ENCODE assay signal across 8 mouse cellular contexts in the genomic region with DNA sequence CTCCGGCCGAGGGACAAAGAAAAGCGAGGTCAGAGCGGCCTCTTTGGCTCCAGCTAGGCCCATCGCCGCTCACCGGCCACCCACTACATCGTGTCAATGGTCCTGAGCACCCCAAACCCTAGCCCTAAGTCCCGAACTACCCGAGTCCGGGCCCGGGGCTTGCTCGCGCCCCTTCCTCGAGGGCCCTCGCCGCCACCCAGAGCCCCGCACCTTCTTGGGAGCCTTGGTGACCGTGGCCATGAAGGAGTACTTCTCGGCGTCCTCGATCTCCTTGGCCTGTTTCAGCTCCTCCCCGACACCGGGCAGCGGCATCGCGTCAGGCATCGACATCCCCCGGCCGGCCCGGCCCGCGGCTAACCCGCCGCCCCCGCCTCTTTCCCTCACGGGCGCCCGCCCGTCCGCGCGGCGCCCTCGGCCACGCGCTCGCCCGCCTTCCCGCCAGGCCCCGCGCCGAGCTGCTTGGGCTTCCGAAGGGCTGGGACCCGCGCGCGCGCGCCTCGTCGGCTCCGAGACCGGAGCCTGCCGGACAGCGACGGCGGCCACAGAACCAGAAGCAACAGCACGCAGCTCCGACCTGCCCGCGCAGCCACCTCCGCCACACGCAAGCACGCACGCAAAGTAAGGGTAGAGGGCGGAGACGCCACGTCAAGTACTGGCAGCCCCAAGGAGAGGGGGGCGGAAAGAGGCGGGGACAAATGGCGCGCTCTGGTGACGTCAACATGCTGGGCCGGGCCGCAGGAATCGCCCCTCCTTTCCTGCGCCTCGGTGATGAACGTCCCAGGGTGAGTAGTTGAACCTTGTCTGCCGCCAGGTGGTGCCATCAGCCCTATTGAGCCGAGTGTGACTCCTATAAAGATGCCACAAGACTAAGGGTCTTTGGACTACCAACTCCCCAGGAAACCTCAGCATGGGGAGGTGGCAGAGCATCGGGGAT. TPM values are rescaled to one million over a fixed set of nuclear protein-coding genes. Genes with fewer than 3 reads are reported as not detected.
A peak's percentile ranks its signal among the peaks of the same experiment; 100 is the strongest.
DNase-seq lines count a peak whose midpoint lies in the region; ATAC-seq and TF ChIP-seq lines count a peak whose summit lies in the region.

Gene Ahcyl1, minus strand, starts transcription at position 613 of the 934 bp plus-strand sequence.

- peak; percentile 94 for ATAC-seq in cerebellum, adult (ENCODE audit: insufficient number of reproducible peaks, low FRiP score, low TSS enrichment)
- peak; percentile 98 for ATAC-seq in forebrain, embryonic 13.5 days
- peak; percentile 94 for ATAC-seq in liver, postnatal 0 days
- ATAC-seq in neural tube, embryonic 14.5 days (ENCODE audit: low read depth), result peak; percentile 98

- no peaks in the 10 kb centered on the region for H3K9me3 ChIP-seq in ES-Bruce4 (replicated peaks; ENCODE audit: control insufficient read depth, insufficient read depth, low read length, poor library complexity, severe bottlenecking)
- no peaks in the 10 kb centered on the region for H3K9me3 ChIP-seq in forebrain, embryonic 13.5 days (replicated peaks)
- no peaks in the 10 kb centered on the region for H3K9me3 ChIP-seq in liver, postnatal 0 days (ENCODE audit: low read length)
- H3K9me3 ChIP-seq in neural tube, embryonic 14.5 days (ENCODE audit: control insufficient read depth, low read length), result no peaks in the 10 kb centered on the region

- no peaks in the 10 kb centered on the region for H3K27me3 ChIP-seq in ES-Bruce4 (ENCODE audit: control insufficient read depth, insufficient read depth, low read length, poor library complexity, severe bottlenecking)
- no peaks in the 10 kb centered on the region for H3K27me3 ChIP-seq in forebrain, embryonic 13.5 days
- H3K27me3 ChIP-seq in liver, postnatal 0 days (ENCODE audit: insufficient read depth, low read length), result no peaks in the 10 kb centered on the region
- no peaks in the 10 kb centered on the region for H3K27me3 ChIP-seq in neural tube, embryonic 14.5 days (ENCODE audit: control insufficient read depth, insufficient read depth, low read length)

- under 1% methylated on average over 91 of the region's 93 CpGs for WGBS in forebrain, embryonic 13.5 days
- WGBS in large intestine, adult 2 months, result under 1% methylated on average over 93 of the region's 93 CpGs
- under 1% methylated on average over 69 of the region's 93 CpGs for WGBS in liver, postnatal 0 days (ENCODE audit: insufficient replicate concordance)
- WGBS in neural tube, embryonic 14.5 days, result under 1% methylated on average over 70 of the region's 93 CpGs

- H3K4me1 ChIP-seq in ES-Bruce4 (ENCODE audit: control insufficient read depth, insufficient read depth, low read length), result no peaks in the 10 kb centered on the region
- H3K4me1 ChIP-seq in forebrain, embryonic 13.5 days, result peaks cover 44% of the 10 kb centered on the region
- H3K4me1 ChIP-seq in liver, postnatal 0 days (ENCODE audit: insufficient read depth), result peaks cover 23% of the 10 kb centered on the region
- H3K4me1 ChIP-seq in neural tube, embryonic 14.5 days (ENCODE audit: control insufficient read depth, insufficient read depth, low read length), result peaks cover 30% of the 10 kb centered on the region

- TF ChIP-seq CTCF in ES-Bruce4 (IDR thresholded peaks at IDR 0.05; ENCODE audit: low read depth, low read length), result peak; percentile 93
- peak; percentile 98 for TF ChIP-seq CTCF in liver, postnatal 0 days (IDR thresholded peaks at IDR 0.05; ENCODE audit: low read depth)

- TF ChIP-seq POLR2A in ES-Bruce4 (IDR thresholded peaks at IDR 0.05; ENCODE audit: insufficient read depth, low read length), result peak; percentile 74

- H3K27ac ChIP-seq in ES-Bruce4 (ENCODE audit: insufficient read depth, low read length), result no peak within 1 kb of the TSS
- peak within 1 kb of the TSS; percentile 93 for H3K27ac ChIP-seq in forebrain, embryonic 13.5 days
- H3K27ac ChIP-seq in liver, postnatal 0 days (ENCODE audit: low read depth), result peak within 1 kb of the TSS; percentile 97
- H3K27ac ChIP-seq in neural tube, embryonic 14.5 days (ENCODE audit: low read depth, low read length), result peak within 1 kb of the TSS; percentile 91

- TF ChIP-seq EP300 in ES-Bruce4 (IDR thresholded peaks at IDR 0.05; ENCODE audit: insufficient read depth, low read depth, low read length), result peak; percentile 54; the same call in 1 of the 2 replicates
- no peak; the same call in 1 of the 2 replicates for TF ChIP-seq EP300 in liver, postnatal 0 days (IDR thresholded peaks at IDR 0.05; ENCODE audit: low read depth)

- H3K4me3 ChIP-seq in ES-Bruce4 (ENCODE audit: low read depth, low read length), result peak within 1 kb of the TSS; percentile 85
- H3K4me3 ChIP-seq in forebrain, embryonic 13.5 days, result peak within 1 kb of the TSS; percentile 91
- peak within 1 kb of the TSS; percentile 86 for H3K4me3 ChIP-seq in liver, postnatal 0 days (ENCODE audit: low read depth, low read length)
- peak within 1 kb of the TSS; percentile 87 for H3K4me3 ChIP-seq in neural tube, embryonic 14.5 days (ENCODE audit: low read depth, low read length)

- DNase-seq in heart, postnatal 10 days, result peak; percentile 99
- DNase-seq in large intestine, adult 2 months (ENCODE audit: low read depth, low spot score), result peak; percentile 91
- peak; percentile 99 for DNase-seq in liver, postnatal 0 days
- DNase-seq in testis, postnatal 10 days (ENCODE audit: low spot score), result peak; percentile 99

- peak within 1 kb of the TSS; percentile 93 for H3K4me2 ChIP-seq in forebrain, embryonic 13.5 days
- H3K4me2 ChIP-seq in liver, postnatal 0 days (ENCODE audit: low read depth, low read length), result peak within 1 kb of the TSS; percentile 83
- H3K4me2 ChIP-seq in neural tube, embryonic 14.5 days (ENCODE audit: low read depth, low read length), result peak within 1 kb of the TSS; percentile 93

- peak within 1 kb of the TSS; percentile 77 for H3K9ac ChIP-seq in ES-Bruce4 (ENCODE audit: low read depth, poor library complexity, severe bottlenecking)
- H3K9ac ChIP-seq in forebrain, embryonic 13.5 days, result peak within 1 kb of the TSS; percentile 96
- H3K9ac ChIP-seq in liver, postnatal 0 days (replicated peaks), result peak within 1 kb of the TSS; percentile 93
- H3K9ac ChIP-seq in neural tube, embryonic 14.5 days (replicated peaks; ENCODE audit: low read depth, low read length), result peak within 1 kb of the TSS; percentile 95

- intact Hi-C loops in heart, postnatal 10 days (cut with DNase I), result loop anchor here (1.0 to 5.0 kb wide), 4 partner anchors 58 to 371 kb away; no protein-coding TSS in a partner anchor

- H3K36me3 ChIP-seq in ES-Bruce4 (ENCODE audit: control insufficient read depth, insufficient read depth, low read length, poor library complexity, severe bottlenecking), result no peaks in the 10 kb centered on the region
- no peaks in the 10 kb centered on the region for H3K36me3 ChIP-seq in forebrain, embryonic 13.5 days (ENCODE audit: poor library complexity, severe bottlenecking)
- no peaks in the 10 kb centered on the region for H3K36me3 ChIP-seq in liver, postnatal 0 days (replicated peaks; ENCODE audit: insufficient read depth, low read length)
- no peaks in the 10 kb centered on the region for H3K36me3 ChIP-seq in neural tube, embryonic 14.5 days (ENCODE audit: control insufficient read depth, insufficient read depth, low read length)

RNA-seq across cellular contexts. Expression of gene Ahcyl1, which starts in this region (rescaled TPM):
- polyA plus RNA-seq in ES-Bruce4 (2011; ENCODE audit: insufficient read depth, insufficient read length, low read depth, missing spikeins), result 176 and 179 TPM in 2 replicates
- 98.6 and 106 TPM in 2 replicates for polyA plus RNA-seq in forebrain, embryonic 13.5 days (2015; fragmentation: Nextera tagmentation; extraction: Ambion mirVana)
- total RNA-seq in heart, postnatal 10 days (2021), result 100 to 1,000 TPM in 1 of 2 experiments, 10 to 100 TPM in 1; 88.7 to 104 TPM
- polyA plus RNA-seq in large intestine, adult 2 months (2012; rRNA removed), result 35.8 and 54.7 TPM in 2 replicates
- 18.1 and 19.8 TPM in 2 replicates for polyA plus RNA-seq in liver, postnatal 0 days (2015; fragmentation: Nextera tagmentation; extraction: Ambion mirVana)
- 137 and 142 TPM in 2 replicates for polyA plus RNA-seq in neural tube, embryonic 14.5 days (2014; fragmentation: Nextera tagmentation; extraction: Ambion mirVana)
